Mouse (Mus musculus): ENCODE data around the gene Mcrip1.

DNA sequence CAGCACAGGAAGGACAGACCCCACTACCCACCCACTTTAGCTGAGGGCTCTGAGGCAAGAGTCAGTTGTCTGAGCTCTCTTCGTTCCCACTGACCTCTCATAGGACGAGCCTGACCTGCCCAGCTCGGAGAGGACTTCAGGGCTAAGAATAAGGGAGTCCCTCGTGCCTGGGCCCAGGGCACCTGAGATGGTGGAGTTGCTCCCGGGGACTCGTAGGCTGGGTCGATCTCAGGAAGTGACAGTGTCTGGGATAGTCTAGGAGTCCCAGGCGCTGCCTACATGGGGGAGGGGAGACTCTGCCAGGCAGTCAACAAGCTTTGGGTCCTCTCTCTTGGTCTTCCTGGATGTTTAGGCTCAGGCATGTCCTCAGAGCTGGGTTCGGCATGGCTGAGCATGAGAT is 29.0 kb downstream of the Mcrip1 start:
- no peak for TF ChIP-seq POLR2A (IDR thresholded peaks at IDR 0.05; ENCODE audit: control insufficient read depth, extremely low read depth, insufficient read depth, low read length, poor library complexity)
- no peak for TF ChIP-seq CTCF (IDR thresholded peaks at IDR 0.05; ENCODE audit: borderline replicate concordance, control insufficient read depth, extremely low read depth, insufficient read depth, low read length, poor library complexity)

All from thymus, adult 2 months (tissue).